Mouse (Mus musculus): ENCODE measurements around the gene Kcnn1.

- TF ChIP-seq CTCF (IDR thresholded peaks at IDR 0.05; ENCODE audit: low read depth, low read length): no peak
- no peak for TF ChIP-seq POLR2A (IDR thresholded peaks at IDR 0.05; ENCODE audit: extremely low read depth, insufficient read depth, low read length)
These were observed 11.4 kb upstream of the Kcnn1 start for GRCm38 (mm10) chr8:70874441-70874840.
